Mouse (Mus musculus): Measurements from ENCODE around the gene Rsrc2.

DNA sequence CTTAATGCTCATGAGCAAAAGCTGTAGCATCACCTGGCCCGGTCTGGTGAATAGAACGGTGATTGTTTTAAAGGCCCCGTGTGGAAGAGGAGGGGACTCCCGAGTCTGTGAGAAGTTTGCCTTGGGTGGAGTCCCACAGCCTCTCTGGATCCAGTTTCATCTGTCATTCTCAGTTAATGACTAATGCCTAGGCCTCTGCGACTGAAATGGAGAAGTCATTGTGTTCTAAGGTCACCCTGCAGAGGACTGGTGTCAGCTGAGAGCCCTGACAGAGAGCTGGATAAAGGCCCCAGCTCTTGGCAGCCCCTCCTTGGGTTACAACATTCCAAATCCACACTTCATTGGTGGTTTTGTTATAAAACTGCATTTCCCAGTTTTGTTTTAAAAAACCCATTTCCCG, 54.7 kb downstream of the Rsrc2 start:
- TF ChIP-seq CTCF (IDR thresholded peaks at IDR 0.05; ENCODE audit: low read depth, low read length) = no peak
- no peak for TF ChIP-seq POLR2A (IDR thresholded peaks at IDR 0.05; ENCODE audit: insufficient read depth, low read length)
